Mouse (Mus musculus) heart, embryonic 10.5 days (tissue): ENCODE measurements around the gene Ube2e2. TPM values are rescaled to one million over a fixed set of nuclear protein-coding genes. Genes with fewer than 3 reads are reported as not detected.
A peak's percentile ranks its signal among the peaks of the same experiment; 100 is the strongest.

Source experiments
- DNase-seq: peaks from one replicate; pipeline ENCODE4 v3.0.0-alpha.2; 2017; ENCODE audit warnings: low spot score
- H3K27ac ChIP-seq: fragments of 300-500 bp; sonication (generic); 2 replicates; pipeline ENCODE4 v1.5.1; 2016; ENCODE audit warnings: mild to moderate bottlenecking
- H3K27me3 ChIP-seq: fragments of 300-500 bp; sonication (generic); 2 replicates; pipeline ENCODE4 v1.6.1; 2016; ENCODE audit warnings: mild to moderate bottlenecking; ENCODE audit not compliant: poor library complexity, insufficient read depth, severe bottlenecking
- H3K36me3 ChIP-seq: fragments of 300-500 bp; sonication (generic); 2 replicates; pipeline ENCODE4 v1.6.1; 2016; ENCODE audit warnings: mild to moderate bottlenecking, moderate library complexity
- H3K4me1 ChIP-seq: fragments of 300-500 bp; sonication (generic); 2 replicates; pipeline ENCODE4 v1.6.1; 2016; ENCODE audit warnings: mild to moderate bottlenecking
- H3K4me3 ChIP-seq: fragments of 300-500 bp; sonication (generic); 2 replicates; pipeline ENCODE4 v1.5.1; 2016; ENCODE audit warnings: mild to moderate bottlenecking, moderate library complexity
- H3K9me3 ChIP-seq: fragments of 300-500 bp; sonication (generic); 2 replicates; pipeline ENCODE4 v1.6.1; 2016; ENCODE audit warnings: mild to moderate bottlenecking, moderate library complexity
- WGBS: fragments of 180-500 bp; shearing (Covaris S2); methylation state at CpG from one replicate; pipeline ENCODE4 v1.1.7; 2016; 5-methylcytosine and 5-hydroxymethylcytosine counted together
- polyA plus RNA-seq: library from polyadenylated mRNA; unstranded; fragments of >200 nt; fragmentation: Nextera tagmentation; extraction: Ambion mirVana; gene quantifications from 2 replicates; pipeline ENCODE4 v1.2.1, GENCODE M21; 2016

Ube2e2 gene
- polyA plus RNA-seq, result 39.6 and 45.3 TPM in 2 replicates

DNA sequence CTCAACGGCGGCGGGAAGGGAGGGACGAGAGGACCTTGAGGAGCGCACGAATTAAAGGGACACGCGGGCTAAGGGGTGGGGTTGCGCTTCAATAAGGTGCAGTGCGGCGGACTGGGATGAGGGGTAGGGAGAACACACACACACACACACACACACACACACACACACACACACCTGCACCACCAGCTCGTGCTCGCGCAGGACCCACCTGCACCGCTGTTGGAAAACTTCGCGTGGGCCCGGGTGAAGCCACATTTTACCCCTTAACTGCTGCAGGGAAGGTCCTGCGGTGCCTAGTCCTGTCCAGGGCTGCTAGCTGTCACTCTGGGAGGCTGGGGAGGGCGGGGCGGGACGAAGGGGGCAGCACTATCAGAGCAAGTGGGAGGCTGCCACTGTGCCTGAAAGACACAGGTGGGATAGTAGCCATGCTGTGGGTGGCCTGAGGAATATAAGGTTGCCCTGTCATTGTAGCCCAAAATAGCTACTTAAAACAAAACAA lies at the start of gene Ube2e2:
Gene Ube2e2, minus strand, starts transcription at position 321 of the 499 bp plus-strand sequence.
- no peak for DNase-seq
- 0 out of 2 replicates have a peak, but pooled peaks cover 2% of the 10 kb centered on the region for H3K9me3 ChIP-seq
- 4% methylated on average over 22 of the region's 22 CpGs for WGBS
- H3K4me3 ChIP-seq, result peak within 1 kb of the TSS; percentile 76
- no peaks in the 10 kb centered on the region for H3K4me1 ChIP-seq
- no peaks in the 10 kb centered on the region for H3K27me3 ChIP-seq
- peak within 1 kb of the TSS; percentile 95 for H3K27ac ChIP-seq
- H3K36me3 ChIP-seq, result no peaks in the 10 kb centered on the region

DNA sequence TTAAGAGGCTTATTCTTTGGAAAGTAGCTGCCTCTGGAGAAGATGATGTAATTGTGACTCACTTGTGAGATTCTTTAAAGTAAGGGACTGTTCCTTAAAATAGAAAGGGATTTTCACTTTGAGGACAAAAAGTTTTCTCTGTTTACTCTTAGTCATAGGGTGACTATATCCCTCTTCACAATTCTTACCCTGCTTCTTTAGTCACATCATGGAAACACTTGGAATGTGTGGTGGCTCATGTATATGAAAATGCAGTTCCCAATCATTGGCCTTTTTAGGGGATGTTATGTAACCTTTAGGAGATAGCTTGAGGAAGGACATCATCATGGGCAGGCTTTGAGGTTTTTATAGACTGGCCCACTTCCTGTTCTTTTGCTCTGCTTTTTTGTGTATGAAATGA lies 46.0 kb upstream of the Ube2e2 start:
- no peaks in the 10 kb centered on the region for H3K9me3 ChIP-seq
- no peak for DNase-seq
- no peaks in the 10 kb centered on the region for H3K4me1 ChIP-seq
- no peaks in the 10 kb centered on the region for H3K27me3 ChIP-seq
- no peak overlapping the region for H3K27ac ChIP-seq
- no peaks in the 10 kb centered on the region for H3K36me3 ChIP-seq
- no peak overlapping the region for H3K4me3 ChIP-seq

DNA sequence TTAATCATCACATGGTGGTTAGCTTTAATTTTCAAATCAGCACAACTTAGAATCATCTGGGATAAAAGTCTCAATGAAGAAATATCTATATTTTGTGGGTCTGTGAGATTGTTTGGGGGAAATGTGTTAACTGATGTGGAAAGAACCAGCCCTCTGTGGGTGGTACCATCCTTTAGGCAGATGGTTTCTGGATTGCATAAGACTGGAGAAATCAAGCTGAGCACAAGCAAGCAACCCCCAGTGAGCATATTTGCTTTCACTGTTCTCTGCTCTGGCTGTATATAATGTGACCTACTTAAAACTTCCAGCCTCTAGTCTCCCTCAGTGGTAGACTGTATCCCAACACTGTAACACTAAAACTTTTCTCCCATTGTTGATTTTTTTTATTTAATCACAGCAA lies 9.5 kb upstream of the Ube2e2 start:
- no peaks in the 10 kb centered on the region for H3K4me1 ChIP-seq
- no peaks in the 10 kb centered on the region for H3K27me3 ChIP-seq
- no peak for DNase-seq
- no peaks in the 10 kb centered on the region for H3K36me3 ChIP-seq
- no peak overlapping the region for H3K4me3 ChIP-seq
- H3K27ac ChIP-seq, result no peak overlapping the region
- H3K9me3 ChIP-seq, result no peaks in the 10 kb centered on the region

DNA sequence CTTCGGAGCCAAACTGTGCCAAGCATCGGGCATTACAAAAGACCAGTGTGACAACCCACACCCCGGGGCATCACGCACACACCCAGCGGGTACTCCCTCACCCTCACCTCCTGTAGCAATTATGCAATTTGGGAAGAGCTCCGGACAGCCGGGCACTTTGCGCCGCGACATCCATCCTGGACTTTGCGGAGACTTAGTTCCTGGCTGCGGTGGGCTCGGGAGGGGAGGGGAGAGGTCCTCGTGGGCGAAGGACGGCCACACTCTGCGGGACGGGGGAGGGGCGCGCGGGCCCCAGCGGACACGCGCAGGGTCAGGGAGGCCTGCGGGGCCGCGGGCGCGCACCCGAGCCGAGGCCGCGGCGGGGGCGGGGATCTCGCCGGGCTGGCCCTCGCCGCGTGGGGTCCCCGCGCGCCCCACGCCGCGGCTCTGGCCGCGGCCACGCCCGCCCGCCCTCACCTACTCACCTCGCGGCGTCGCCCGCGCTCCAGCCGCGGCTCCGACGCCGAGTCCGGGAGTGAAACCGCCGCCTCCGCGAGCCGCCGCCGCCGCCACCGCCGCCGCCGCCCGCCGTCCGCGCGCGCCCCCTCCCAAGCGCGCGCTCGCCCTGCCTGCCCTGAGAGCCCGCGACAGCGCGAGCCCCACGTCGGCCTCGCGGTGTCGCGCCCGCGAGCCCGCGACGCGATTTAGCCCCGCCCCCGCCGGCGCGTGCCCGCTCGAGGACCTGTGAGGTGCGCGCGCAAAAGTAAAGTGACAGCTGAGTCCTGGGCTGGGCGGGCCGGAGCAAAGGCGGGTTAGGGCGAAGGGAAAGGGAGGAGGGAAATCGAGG lies 733 bp downstream of the Ube2e2 start:
- Histone ChIP-seq H3K27me3 (no peaks in the 10 kb centered on the region), H3K4me1 (no peaks in the 10 kb centered on the region), H3K27ac (peak overlapping the region; percentile 95), H3K4me3 (peak overlapping the region; percentile 76), H3K9me3 (0 out of 2 replicates have a peak, but pooled peaks cover 2% of the 10 kb centered on the region), H3K36me3 (no peaks in the 10 kb centered on the region)
- peak; percentile 87 for DNase-seq
- 5% methylated on average over 108 of the region's 116 CpGs for WGBS

DNA sequence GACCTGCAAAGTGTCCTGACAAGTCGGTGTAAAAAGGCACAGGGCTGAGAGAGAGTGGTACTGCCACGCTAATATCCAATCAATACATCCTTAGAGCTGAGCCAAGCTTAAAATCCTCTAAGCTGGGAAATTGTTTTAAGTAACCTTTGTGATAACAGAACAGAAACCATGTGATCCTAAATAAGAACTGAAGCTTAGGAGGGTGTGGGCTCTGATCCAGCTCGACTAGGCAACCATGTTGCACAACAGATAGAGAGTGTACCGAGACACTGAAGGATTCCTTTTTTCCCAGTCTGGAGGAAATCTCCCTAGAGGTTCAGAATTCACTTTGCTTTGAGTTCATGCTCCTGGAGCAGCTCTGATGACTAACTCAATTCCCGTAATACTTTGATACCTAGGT lies 4.5 kb downstream of the Ube2e2 start:
- H3K36me3 ChIP-seq, result no peaks in the 10 kb centered on the region
- 81% methylated on average over 5 of the region's 5 CpGs for WGBS
- H3K4me3 ChIP-seq, result no peak overlapping the region
- no peak for DNase-seq
- H3K9me3 ChIP-seq, result no peaks in the 10 kb centered on the region
- H3K27me3 ChIP-seq, result no peaks in the 10 kb centered on the region
- H3K4me1 ChIP-seq, result no peaks in the 10 kb centered on the region
- H3K27ac ChIP-seq, result no peak overlapping the region

DNA sequence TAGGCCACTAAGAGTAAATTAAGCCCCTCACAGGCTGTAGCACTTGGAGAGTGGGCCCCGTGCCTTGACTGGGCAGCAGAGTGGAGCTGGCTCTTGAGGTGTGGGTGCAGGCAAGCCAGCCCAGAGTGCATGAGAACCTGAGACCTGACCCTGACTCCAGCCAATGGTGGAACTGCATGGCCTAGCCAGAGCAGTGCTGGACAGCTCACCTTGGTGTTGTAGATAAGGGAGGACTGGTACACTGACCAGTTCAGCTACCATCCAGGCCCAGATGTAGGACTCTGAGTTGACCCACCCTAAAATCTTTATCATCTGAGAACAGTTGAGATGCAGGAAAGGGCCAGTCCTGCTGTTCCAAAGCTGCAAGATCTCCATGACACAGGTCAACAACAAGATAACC lies 11.6 kb downstream of the Ube2e2 start:
- peaks cover 4% of the 10 kb centered on the region; the same call in 1 of the 2 replicates for H3K36me3 ChIP-seq
- H3K4me1 ChIP-seq, result no peaks in the 10 kb centered on the region
- WGBS, result 82% methylated on average over 1 of the region's 1 CpGs
- DNase-seq, result no peak
- H3K4me3 ChIP-seq, result no peak overlapping the region
- no peaks in the 10 kb centered on the region for H3K27me3 ChIP-seq
- H3K9me3 ChIP-seq, result no peaks in the 10 kb centered on the region
- no peak overlapping the region for H3K27ac ChIP-seq

DNA sequence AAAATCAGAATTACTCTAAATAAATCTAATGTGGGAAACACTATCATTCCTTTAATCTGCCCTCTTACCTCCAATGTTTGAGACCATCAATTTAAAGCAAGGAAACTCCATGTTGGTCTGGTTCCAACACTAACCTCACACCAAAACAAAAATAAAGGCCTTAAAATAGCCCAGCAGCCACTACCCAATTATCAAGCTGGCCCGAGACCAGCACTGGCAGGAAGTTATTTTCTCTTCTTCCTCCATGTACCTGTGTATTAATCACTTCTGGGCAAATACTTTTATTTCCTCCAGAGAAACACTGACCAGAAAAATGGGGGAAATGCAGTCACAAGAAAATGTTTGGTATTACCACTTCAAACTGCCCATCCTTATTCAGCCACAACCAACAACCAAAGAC lies 23.4 kb downstream of the Ube2e2 start:
- H3K27me3 ChIP-seq, result no peaks in the 10 kb centered on the region
- H3K36me3 ChIP-seq, result no peaks in the 10 kb centered on the region
- no peak for DNase-seq
- H3K4me3 ChIP-seq, result no peak overlapping the region
- H3K27ac ChIP-seq, result no peak overlapping the region
- H3K4me1 ChIP-seq, result no peaks in the 10 kb centered on the region
- WGBS, result 73% methylated on average over 1 of the region's 1 CpGs
- H3K9me3 ChIP-seq, result 0 out of 2 replicates have a peak, but pooled peaks cover 5% of the 10 kb centered on the region

DNA sequence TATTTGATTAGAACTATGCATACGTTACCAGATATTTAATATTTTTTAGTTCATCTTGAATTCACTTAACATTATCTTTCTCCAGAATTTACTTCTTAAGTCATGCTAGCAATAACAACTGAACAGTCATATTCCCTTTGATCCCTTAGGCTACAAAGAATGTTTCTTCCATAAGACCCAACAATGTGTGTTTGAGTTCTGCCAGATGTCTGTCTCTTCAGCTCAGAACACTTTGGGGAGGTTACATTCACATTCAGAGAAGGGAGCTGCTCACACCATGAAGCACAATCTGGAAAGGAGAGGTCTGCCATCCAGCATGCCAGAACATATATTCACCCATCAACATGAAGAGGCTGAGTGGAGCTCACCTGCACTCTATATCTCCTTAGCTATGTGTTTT lies 65.4 kb downstream of the Ube2e2 start:
- 88% methylated on average over 1 of the region's 1 CpGs for WGBS

DNA sequence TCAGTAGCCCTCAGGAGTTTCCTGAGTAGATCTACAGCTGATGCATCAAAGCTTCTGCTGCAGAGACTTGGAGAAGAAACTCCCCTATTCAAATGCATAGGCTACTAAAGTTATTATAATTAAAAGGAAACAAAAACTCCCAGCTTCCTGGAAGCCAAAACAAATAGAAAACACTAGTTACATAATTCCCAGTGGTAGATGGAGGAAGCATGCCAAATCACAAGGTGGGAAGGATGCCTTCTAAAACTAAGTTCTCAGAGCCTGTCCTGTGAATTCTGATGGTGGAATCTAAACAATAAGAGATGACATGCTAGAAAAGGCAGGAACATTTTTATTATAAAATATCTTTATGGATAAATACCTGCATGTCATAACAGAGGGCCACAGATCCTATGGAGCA lies 67.3 kb downstream of the Ube2e2 start:
- Histone ChIP-seq H3K27me3 (no peaks in the 10 kb centered on the region), H3K27ac (no peak overlapping the region), H3K4me1 (peaks cover 9% of the 10 kb centered on the region), H3K36me3 (no peaks in the 10 kb centered on the region), H3K9me3 (no peaks in the 10 kb centered on the region), H3K4me3 (no peak overlapping the region)
- no peak for DNase-seq

More for the DNA sequence above, 65.4 kb downstream of the Ube2e2 start:
- H3K9me3 ChIP-seq, result no peaks in the 10 kb centered on the region
- H3K27ac ChIP-seq, result no peak overlapping the region
- H3K4me3 ChIP-seq, result no peak overlapping the region
- no peaks in the 10 kb centered on the region for H3K36me3 ChIP-seq
- no peak for DNase-seq
- H3K27me3 ChIP-seq, result no peaks in the 10 kb centered on the region
- H3K4me1 ChIP-seq, result peaks cover 9% of the 10 kb centered on the region

DNA sequence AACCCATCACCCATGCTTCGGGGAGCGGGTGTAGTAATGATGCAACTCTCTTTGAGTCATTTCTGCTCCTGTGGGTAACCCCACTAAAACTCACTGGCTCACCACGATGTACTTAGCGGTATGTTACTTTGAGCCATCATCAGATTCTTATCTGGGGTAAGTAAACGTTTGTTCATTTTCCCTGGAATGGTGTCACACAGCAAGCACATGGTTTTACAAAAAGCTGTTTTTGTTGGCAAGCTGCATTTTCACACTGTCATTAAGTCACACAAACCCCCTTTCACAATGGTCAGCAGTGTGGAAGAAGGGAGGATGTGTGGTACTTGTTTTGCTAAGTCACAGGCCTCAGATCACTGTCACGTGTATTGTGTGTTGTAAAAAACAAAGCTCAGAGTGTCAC lies 73.4 kb downstream of the Ube2e2 start:
- no peak for DNase-seq
- Histone ChIP-seq H3K36me3 (no peaks in the 10 kb centered on the region), H3K27ac (no peak overlapping the region), H3K9me3 (no peaks in the 10 kb centered on the region), H3K4me1 (no peaks in the 10 kb centered on the region), H3K27me3 (no peaks in the 10 kb centered on the region), H3K4me3 (no peak overlapping the region)
- 74% methylated on average over 6 of the region's 6 CpGs for WGBS

DNA sequence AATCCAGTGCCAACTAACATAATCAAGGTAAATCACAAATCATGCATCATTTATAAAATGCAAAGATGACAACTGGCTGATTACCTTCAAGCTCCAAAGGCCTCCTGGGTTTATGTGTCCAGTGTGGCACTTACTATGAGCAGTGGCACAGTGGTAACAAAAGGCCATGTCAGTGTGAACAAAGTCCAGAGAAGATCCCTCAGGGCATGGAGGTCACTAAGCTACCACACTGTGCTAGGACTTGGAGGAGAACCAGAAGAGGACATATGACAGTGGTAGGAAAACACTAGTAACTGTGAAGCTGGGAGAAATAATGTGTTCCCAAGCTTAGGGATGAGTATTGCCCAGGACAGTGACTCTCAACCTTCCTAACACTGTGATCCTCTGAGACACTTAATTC lies 97.2 kb downstream of the Ube2e2 start:
- H3K27ac ChIP-seq, result no peak overlapping the region

DNA sequence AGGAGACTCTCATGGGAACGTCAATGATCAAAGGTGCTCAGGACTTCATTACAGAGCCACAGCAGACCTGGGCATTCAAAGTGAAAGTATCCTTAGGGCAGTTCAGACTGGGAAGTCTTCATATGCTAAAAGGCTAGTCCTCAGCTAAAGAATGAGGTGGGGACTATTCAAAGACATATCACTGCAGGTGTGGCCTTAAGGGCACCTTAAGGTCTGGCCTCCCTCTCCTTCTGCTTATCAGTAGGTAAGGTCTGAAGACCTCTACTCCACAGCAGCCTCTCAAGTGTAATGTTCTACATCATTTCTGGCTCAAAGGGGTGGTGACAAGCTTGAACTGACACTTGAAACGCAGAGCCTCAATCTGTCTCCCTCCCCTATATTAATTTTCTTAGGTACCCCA lies 98.3 kb downstream of the Ube2e2 start:
- Histone ChIP-seq H3K4me1 (no peaks in the 10 kb centered on the region; the same call in 1 of the 2 replicates), H3K4me3 (no peak overlapping the region), H3K27me3 (no peaks in the 10 kb centered on the region), H3K36me3 (no peaks in the 10 kb centered on the region), H3K27ac (no peak overlapping the region), H3K9me3 (no peaks in the 10 kb centered on the region)
- DNase-seq, result no peak
- 52% methylated on average over 2 of the region's 2 CpGs for WGBS

More for the DNA sequence above, 97.2 kb downstream of the Ube2e2 start:
- H3K36me3 ChIP-seq, result no peaks in the 10 kb centered on the region
- no peak for DNase-seq
- no peaks in the 10 kb centered on the region for H3K9me3 ChIP-seq
- no peak overlapping the region for H3K4me3 ChIP-seq
- H3K4me1 ChIP-seq, result no peaks in the 10 kb centered on the region; the same call in 1 of the 2 replicates
- H3K27me3 ChIP-seq, result no peaks in the 10 kb centered on the region

DNA sequence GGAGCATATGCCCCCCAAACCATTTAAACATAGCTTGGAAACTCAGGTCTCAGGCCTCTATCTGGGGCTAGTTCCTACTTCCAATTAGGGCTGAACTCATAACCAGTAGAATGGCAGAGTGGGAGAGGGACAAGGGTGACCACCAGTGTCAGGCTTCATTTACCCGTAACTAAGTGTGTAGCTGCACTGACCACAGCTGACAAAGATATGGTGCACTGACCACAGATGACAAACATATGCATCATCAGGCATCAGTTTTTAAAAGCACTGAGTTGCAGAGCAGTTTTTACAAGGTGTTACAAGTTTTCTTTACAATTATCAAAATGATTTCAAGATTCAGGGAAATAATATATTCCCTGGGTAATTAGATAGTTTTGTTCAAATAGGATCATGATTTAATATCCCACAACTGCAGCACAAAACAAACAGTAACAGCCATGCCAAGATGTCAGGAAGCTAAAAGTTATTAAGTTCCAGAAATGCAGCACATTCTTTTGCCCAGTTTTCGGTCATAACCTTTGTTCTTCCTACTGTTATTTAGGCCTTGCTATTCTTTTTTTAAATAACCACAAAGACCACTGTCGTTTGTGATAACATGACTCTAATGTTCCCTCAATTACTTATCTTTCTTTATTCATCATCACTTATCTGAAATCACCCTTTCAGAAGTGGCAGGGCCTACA lies 114.9 kb downstream of the Ube2e2 start:
- 74% methylated on average over 3 of the region's 3 CpGs for WGBS
- Histone ChIP-seq H3K4me1 (no peaks in the 10 kb centered on the region), H3K9me3 (no peaks in the 10 kb centered on the region)

More for the DNA sequence above, 114.9 kb downstream of the Ube2e2 start:
- Histone ChIP-seq H3K36me3 (no peaks in the 10 kb centered on the region), H3K4me3 (no peak overlapping the region), H3K27ac (no peak overlapping the region), H3K27me3 (no peaks in the 10 kb centered on the region)
- no peak for DNase-seq
